Mouse (Mus musculus) midbrain, embryonic 15.5 days (tissue): ENCODE data around the gene Spata31d1d. TPM values are rescaled to one million over a fixed set of nuclear protein-coding genes. Genes with fewer than 3 reads are reported as not detected.
A peak's percentile ranks its signal among the peaks of the same experiment; 100 is the strongest.
"Not testable (repeated sequence)": the region's sequence is repeated elsewhere in the genome, so short reads cannot be mapped to it uniquely, and the experiment has no call there.

Experiments used
- ATAC-seq: fragments of 200-750 bp; cut with Nextera tagmentation; replicated peaks from 2 replicates; pipeline ENCODE4 v1.8.0; 2017; ENCODE audit warnings: moderate TSS enrichment
- H3K27ac ChIP-seq: fragments of 300-500 bp; sonication (generic); 2 replicates; pipeline ENCODE4 v1.5.1; 2015; ENCODE audit warnings: mild to moderate bottlenecking, inconsistent platforms
- H3K27me3 ChIP-seq: fragments of 300-500 bp; sonication (generic); replicated peaks from 2 replicates; pipeline ENCODE4 v1.6.1; 2015; ENCODE audit warnings: inconsistent platforms
- H3K36me3 ChIP-seq: fragments of 300-500 bp; sonication (generic); replicated peaks from 2 replicates; pipeline ENCODE4 v1.6.1; 2015; ENCODE audit warnings: inconsistent platforms
- H3K4me1 ChIP-seq: fragments of 300-500 bp; sonication (generic); 2 replicates; pipeline ENCODE4 v1.6.1; 2015; ENCODE audit warnings: inconsistent platforms
- H3K4me2 ChIP-seq: fragments of 300-500 bp; sonication (generic); 2 replicates; pipeline ENCODE4 v1.6.1; 2015; ENCODE audit warnings: inconsistent platforms, mild to moderate bottlenecking, moderate library complexity
- H3K4me3 ChIP-seq: fragments of 300-500 bp; sonication (generic); 2 replicates; pipeline ENCODE4 v1.5.1; 2015; ENCODE audit warnings: mild to moderate bottlenecking, inconsistent platforms
- H3K9ac ChIP-seq: fragments of 300-500 bp; sonication (generic); 2 replicates; pipeline ENCODE4 v1.6.1; 2015; ENCODE audit warnings: mild to moderate bottlenecking, inconsistent platforms
- H3K9me3 ChIP-seq: fragments of 300-500 bp; sonication (generic); 2 replicates; pipeline ENCODE4 v1.6.1; 2016; ENCODE audit warnings: inconsistent platforms
- WGBS: fragments of 180-500 bp; shearing (Covaris S2); methylation state at CpG from one replicate; pipeline ENCODE4 v1.1.7; 2015; ENCODE audit warnings: mixed read lengths; 5-methylcytosine and 5-hydroxymethylcytosine counted together
- polyA plus RNA-seq: library from polyadenylated mRNA; unstranded; fragments of >200 nt; fragmentation: Nextera tagmentation; extraction: Ambion mirVana; gene quantifications from 2 replicates; pipeline ENCODE4 v1.2.1, GENCODE M21; 2015

Gene Spata31d1d
- polyA plus RNA-seq, 1 experiment from 2014 or later: not detected

- 93% methylated on average over 12 of the region's 12 CpGs for WGBS
- Histone ChIP-seq H3K4me3 (no peak overlapping the region), H3K36me3 (0 out of 2 replicates have a peak, but pooled peaks cover 2% of the 10 kb centered on the region), H3K4me2 (no peak overlapping the region), H3K9me3 (no peaks in the 10 kb centered on the region), H3K9ac (no peak overlapping the region), H3K27me3 (no peaks in the 10 kb centered on the region), H3K4me1 (no peaks in the 10 kb centered on the region), H3K27ac (no peak overlapping the region)
- no peak for ATAC-seq
Measured at GRCm38 (mm10) chr13:59750310-59750709, 18.8 kb upstream of the Spata31d1d start.

GRCm38 (mm10) chr13:59746711-59747110 lies 15.2 kb upstream of the Spata31d1d start, which contains the start of gene 1700014D04Rik:
Gene 1700014D04Rik (minus strand): TSS chr13:59746752.
- no peak for ATAC-seq
- 83% methylated on average over 9 of the region's 9 CpGs for WGBS

GRCm38 (mm10) chr13:59746164-59746563 lies 14.6 kb upstream of the Spata31d1d start:
- Histone ChIP-seq H3K27me3 (no peaks in the 10 kb centered on the region), H3K4me2 (no peak overlapping the region), H3K9me3 (no peaks in the 10 kb centered on the region), H3K27ac (no peak overlapping the region), H3K4me1 (no peaks in the 10 kb centered on the region), H3K4me3 (no peak overlapping the region), H3K9ac (no peak overlapping the region), H3K36me3 (no peaks in the 10 kb centered on the region)
- WGBS: 77% methylated on average over 5 of the region's 6 CpGs
- ATAC-seq: no peak

More at GRCm38 (mm10) chr13:59746711-59747110, 15.2 kb upstream of the Spata31d1d start, which contains the start of gene 1700014D04Rik:
- no peaks in the 10 kb centered on the region for H3K27me3 ChIP-seq
- H3K36me3 ChIP-seq: no peaks in the 10 kb centered on the region
- H3K9ac ChIP-seq: no peak within 1 kb of the TSS
- no peak within 1 kb of the TSS for H3K27ac ChIP-seq
- no peak within 1 kb of the TSS for H3K4me2 ChIP-seq
- H3K9me3 ChIP-seq: no peaks in the 10 kb centered on the region
- H3K4me1 ChIP-seq: no peaks in the 10 kb centered on the region
- H3K4me3 ChIP-seq: no peak within 1 kb of the TSS

- no peak overlapping the region for H3K9ac ChIP-seq
- H3K27ac ChIP-seq: no peak overlapping the region
- ATAC-seq: no peak
- no peaks in the 10 kb centered on the region for H3K36me3 ChIP-seq
- H3K27me3 ChIP-seq: no peaks in the 10 kb centered on the region
- no peaks in the 10 kb centered on the region for H3K4me1 ChIP-seq
- H3K4me3 ChIP-seq: no peak overlapping the region
- no peaks in the 10 kb centered on the region for H3K9me3 ChIP-seq
- WGBS: 85% methylated on average over 6 of the region's 6 CpGs
- H3K4me2 ChIP-seq: no peak overlapping the region
Measured at GRCm38 (mm10) chr13:59745462-59745861, 13.9 kb upstream of the Spata31d1d start.

- Histone ChIP-seq H3K36me3 (no peaks in the 10 kb centered on the region), H3K27ac (no peak overlapping the region), H3K4me1 (no peaks in the 10 kb centered on the region), H3K27me3 (no peaks in the 10 kb centered on the region), H3K9me3 (no peaks in the 10 kb centered on the region), H3K4me2 (no peak overlapping the region), H3K4me3 (no peak overlapping the region), H3K9ac (no peak overlapping the region)
- WGBS: 80% methylated on average over 10 of the region's 10 CpGs
- ATAC-seq: no peak
Measured at GRCm38 (mm10) chr13:59741697-59742096, 10.1 kb upstream of the Spata31d1d start.

GRCm38 (mm10) chr13:59741096-59741495 lies 9.5 kb upstream of the Spata31d1d start:
- Histone ChIP-seq H3K27me3 (no peaks in the 10 kb centered on the region), H3K4me3 (no peak overlapping the region), H3K9ac (no peak overlapping the region), H3K36me3 (no peaks in the 10 kb centered on the region), H3K27ac (no peak overlapping the region), H3K4me2 (no peak overlapping the region), H3K9me3 (no peaks in the 10 kb centered on the region), H3K4me1 (no peaks in the 10 kb centered on the region)
- WGBS: 91% methylated on average over 11 of the region's 11 CpGs
- no peak for ATAC-seq

GRCm38 (mm10) chr13:59739397-59739796 lies 7.8 kb upstream of the Spata31d1d start:
- no peaks in the 10 kb centered on the region for H3K36me3 ChIP-seq
- H3K4me3 ChIP-seq: no peak overlapping the region
- ATAC-seq: no peak
- no peak overlapping the region for H3K4me2 ChIP-seq
- 88% methylated on average over 4 of the region's 4 CpGs for WGBS
- H3K27ac ChIP-seq: no peak overlapping the region
- no peaks in the 10 kb centered on the region for H3K9me3 ChIP-seq
- no peaks in the 10 kb centered on the region for H3K27me3 ChIP-seq
- H3K4me1 ChIP-seq: no peaks in the 10 kb centered on the region
- no peak overlapping the region for H3K9ac ChIP-seq

GRCm38 (mm10) chr13:59738455-59738854 lies 6.9 kb upstream of the Spata31d1d start:
- Histone ChIP-seq H3K36me3 (no peaks in the 10 kb centered on the region), H3K27ac (no peak overlapping the region), H3K27me3 (no peaks in the 10 kb centered on the region), H3K9me3 (no peaks in the 10 kb centered on the region), H3K9ac (no peak overlapping the region), H3K4me2 (no peak overlapping the region), H3K4me1 (no peaks in the 10 kb centered on the region), H3K4me3 (no peak overlapping the region)
- no peak for ATAC-seq
- WGBS: 81% methylated on average over 2 of the region's 2 CpGs

GRCm38 (mm10) chr13:59735190-59735589 lies 3.6 kb upstream of the Spata31d1d start:
- Histone ChIP-seq H3K9me3 (no peaks in the 10 kb centered on the region), H3K27ac (no peak overlapping the region), H3K9ac (no peak overlapping the region), H3K36me3 (no peaks in the 10 kb centered on the region), H3K4me2 (no peak overlapping the region), H3K4me3 (no peak overlapping the region), H3K27me3 (no peaks in the 10 kb centered on the region), H3K4me1 (no peaks in the 10 kb centered on the region)
- WGBS: 27% methylated on average over 3 of the region's 3 CpGs
- peak; percentile 71; the same call in 1 of the 2 replicates for ATAC-seq

GRCm38 (mm10) chr13:59734347-59734746 lies 2.8 kb upstream of the Spata31d1d start:
- H3K4me2 ChIP-seq, H3K27ac ChIP-seq, ATAC-seq, H3K9ac ChIP-seq, H3K27me3 ChIP-seq, H3K4me3 ChIP-seq, H3K4me1 ChIP-seq, H3K9me3 ChIP-seq, H3K36me3 ChIP-seq: not testable (repeated sequence)
- 45% methylated on average over 6 of the region's 6 CpGs for WGBS

- no peak for ATAC-seq
- Histone ChIP-seq H3K9me3 (no peaks in the 10 kb centered on the region), H3K4me2 (no peak overlapping the region), H3K27me3 (no peaks in the 10 kb centered on the region), H3K4me3 (no peak overlapping the region), H3K36me3 (no peaks in the 10 kb centered on the region), H3K27ac (no peak overlapping the region), H3K4me1 (no peaks in the 10 kb centered on the region), H3K9ac (no peak overlapping the region)
- WGBS: 82% methylated on average over 4 of the region's 4 CpGs
Measured at GRCm38 (mm10) chr13:59733936-59734335, 2.4 kb upstream of the Spata31d1d start.

- H3K4me3 ChIP-seq: no peak overlapping the region
- no peak overlapping the region for H3K27ac ChIP-seq
- H3K27me3 ChIP-seq: no peaks in the 10 kb centered on the region
- H3K9me3 ChIP-seq: no peaks in the 10 kb centered on the region
- no peak overlapping the region for H3K4me2 ChIP-seq
- H3K36me3 ChIP-seq: no peaks in the 10 kb centered on the region
- WGBS: 34% methylated on average over 7 of the region's 7 CpGs
- peak; percentile 84 for ATAC-seq
- H3K9ac ChIP-seq: no peak overlapping the region
- H3K4me1 ChIP-seq: 0 out of 2 replicates have a peak, but pooled peaks cover 4% of the 10 kb centered on the region
Measured at GRCm38 (mm10) chr13:59728378-59729093, 3.0 kb downstream of the Spata31d1d start.
